ENCODE assay signal across 9 mouse cellular contexts in the genomic region with DNA sequence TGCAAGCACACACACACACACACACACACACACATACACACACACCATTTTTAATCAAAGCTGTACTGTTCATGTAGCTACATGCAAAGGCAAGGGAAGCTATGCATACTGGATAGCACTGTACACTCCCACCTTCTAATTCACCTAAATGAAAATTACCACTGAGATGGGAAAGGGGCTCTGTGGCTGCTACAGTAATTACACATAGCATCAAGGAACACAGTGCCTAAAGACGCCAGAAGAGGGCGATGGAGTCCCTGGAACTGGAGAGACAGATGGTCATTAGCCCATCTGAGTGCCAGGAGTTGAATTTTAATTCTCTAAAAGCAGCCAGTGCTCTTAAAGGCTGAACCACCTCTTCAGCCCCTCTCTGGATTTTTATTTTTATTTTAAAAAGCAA. TPM values are rescaled to one million over a fixed set of nuclear protein-coding genes. Genes with fewer than 3 reads are reported as not detected.
DNase-seq lines count a peak whose midpoint lies in the region; ATAC-seq lines count a peak whose summit lies in the region.
"Had no signal": no experiment of that assay in that cellular context is flagged by ENCODE, and none has a peak within 500 bp of the region (broad histone marks: within the 10 kb centered on the region; RNA-seq: fewer than 3 reads in every experiment).

No protein-coding gene starts in this region.

- no peaks in the 10 kb centered on the region for H3K36me3 ChIP-seq in forebrain, embryonic 11.5 days (ENCODE audit: control insufficient read depth, insufficient read depth, low read length)
- peaks cover 2% of the 10 kb centered on the region for H3K36me3 ChIP-seq in midbrain, embryonic 16.5 days (ENCODE audit: control insufficient read depth, insufficient read depth, low read length)
- H3K36me3 ChIP-seq: G1E had no signal

- no peaks in the 10 kb centered on the region for H3K9me3 ChIP-seq in forebrain, embryonic 11.5 days (ENCODE audit: control insufficient read depth, low read length)
- H3K9me3 ChIP-seq in midbrain, embryonic 16.5 days (replicated peaks; ENCODE audit: control insufficient read depth, low read length, poor library complexity, severe bottlenecking), result no peaks in the 10 kb centered on the region

- DNase-seq in adrenal gland, postnatal 25 days, result peak; percentile 21
- no peak for DNase-seq in adrenal gland, adult 8-10 months
- DNase-seq in testis, postnatal 10 days (ENCODE audit: low spot score), result peak; percentile 71
- DNase-seq in testis, postnatal 14 days (ENCODE audit: low spot score), result no peak
- peak; percentile 71 for DNase-seq in forebrain, embryonic 11.5 days (ENCODE audit: low spot score)
- peak; percentile 38 to 70 for DNase-seq in layer of hippocampus, postnatal 25 days (ENCODE audit: extremely low spot score in 1 of 2, low spot score in 1 of 2)
- no peak for DNase-seq in gastrocnemius, adult 18-20 months (ENCODE audit: low spot score)

- no peaks in the 10 kb centered on the region for H3K4me1 ChIP-seq in forebrain, embryonic 11.5 days (replicated peaks; ENCODE audit: control insufficient read depth, insufficient read depth, low read length)
- H3K4me1 ChIP-seq in midbrain, embryonic 16.5 days (ENCODE audit: control insufficient read depth, insufficient read depth, low read length), result no peaks in the 10 kb centered on the region

- H3K4me2 ChIP-seq in forebrain, embryonic 11.5 days (ENCODE audit: low read depth, low read length, severe bottlenecking), result no peak overlapping the region
- H3K4me2 ChIP-seq in midbrain, embryonic 16.5 days (ENCODE audit: low read length), result no peak overlapping the region

- H3K4me3 ChIP-seq in forebrain, embryonic 11.5 days (ENCODE audit: low read depth, low read length), result no peak overlapping the region
- no peak overlapping the region for H3K4me3 ChIP-seq in midbrain, embryonic 16.5 days (ENCODE audit: low read depth, low read length)

- H3K27ac ChIP-seq in forebrain, embryonic 11.5 days (ENCODE audit: low read depth, low read length), result no peak overlapping the region
- no peak overlapping the region for H3K27ac ChIP-seq in midbrain, embryonic 16.5 days (ENCODE audit: low read length)

- WGBS in forebrain, embryonic 11.5 days, result 2% methylated on average over 2 of the region's 2 CpGs
- WGBS in midbrain, embryonic 16.5 days, result 7% methylated on average over 2 of the region's 2 CpGs

- H3K9ac ChIP-seq in forebrain, embryonic 11.5 days (ENCODE audit: low read length), result no peak overlapping the region
- no peak overlapping the region for H3K9ac ChIP-seq in midbrain, embryonic 16.5 days (ENCODE audit: low read depth, low read length)

- ATAC-seq in forebrain, embryonic 11.5 days (replicated peaks; ENCODE audit: low FRiP score), result peak; percentile 46; the same call in 1 of the 2 replicates
- 0 out of 2 replicates have a peak, but pooled peaks have one; percentile 58 for ATAC-seq in midbrain, embryonic 16.5 days

- H3K27me3 ChIP-seq in forebrain, embryonic 11.5 days (ENCODE audit: control insufficient read depth, insufficient read depth, low read length), result no peaks in the 10 kb centered on the region
- H3K27me3 ChIP-seq in midbrain, embryonic 16.5 days (ENCODE audit: control insufficient read depth, insufficient read depth, low read depth, low read length), result no peaks in the 10 kb centered on the region

RNA-seq across cellular contexts. Expression of a gene that starts 53.7 kb away (rescaled TPM):
- 48.6 and 54.0 TPM in 2 replicates for total RNA-seq in adrenal gland, postnatal 25 days (2021)
- total RNA-seq in adrenal gland, adult 8-10 months (2022), result 10 to 100 TPM; 53.8 to 63.1 (median 59.4) TPM
- 18.3 and 19.5 TPM in 2 replicates for polyA plus RNA-seq in forebrain, embryonic 11.5 days (2014; fragmentation: Nextera tagmentation; extraction: Ambion mirVana)
- 100 to 1,000 TPM; 184 to 194 TPM for total RNA-seq in layer of hippocampus, postnatal 25 days (2021)
- 39.7 and 45.5 TPM in 2 replicates for polyA plus RNA-seq in midbrain, embryonic 16.5 days (2015; fragmentation: Nextera tagmentation; extraction: Ambion mirVana)
- total RNA-seq in gastrocnemius, adult 18-20 months (2021), result 10 to 100 TPM; 19.7 to 25.3 TPM

Comparison
In these comparisons a context has a peak if more than half of its experiments do, and no peak if none do; other contexts are left out.
1. DNase-seq: peak in adrenal gland, postnatal 25 days (single experiment), testis, postnatal 10 days (single experiment), forebrain, embryonic 11.5 days (single experiment) and layer of hippocampus, postnatal 25 days (2 of 2); none in adrenal gland, adult 8-10 months (single experiment), testis, postnatal 14 days (single experiment) and gastrocnemius, adult 18-20 months (single experiment).